Mouse (Mus musculus): ENCODE results near the gene Trub1.

Gene Trub1

GRCm38 (mm10) chr19:57442936-57443657 is 9.6 kb upstream of the Trub1 start:
- DNase-seq: no peak

- no peak for DNase-seq
Measured at GRCm38 (mm10) chr19:57445049-57445448, 7.7 kb upstream of the Trub1 start.

DNA sequence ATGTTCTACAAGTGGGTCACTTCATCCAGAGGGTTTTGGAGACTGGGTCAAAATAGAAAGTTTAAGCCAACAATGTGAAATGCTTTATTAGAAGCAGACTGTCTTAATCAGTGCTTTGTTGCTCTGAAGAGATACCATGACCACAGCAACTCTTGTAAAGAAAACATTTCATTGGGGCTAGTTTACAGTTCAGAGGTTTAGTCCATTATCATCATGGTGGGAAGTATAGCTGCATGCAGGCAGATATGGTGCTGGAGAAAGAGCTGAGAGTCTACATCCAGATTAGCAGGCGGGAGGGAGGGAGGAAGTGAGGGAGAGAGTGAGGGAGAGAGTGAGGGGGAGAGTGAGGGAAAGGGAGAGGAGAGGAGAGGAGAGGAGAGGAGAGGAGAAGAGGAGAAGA is 1.9 kb upstream of the Trub1 start:
- no peak for DNase-seq

GRCm38 (mm10) chr19:57451762-57452161 is 950 bp upstream of the Trub1 start:
- DNase-seq: no peak

GRCm38 (mm10) chr19:57453218-57453600 is 497 bp downstream of the Trub1 start:
- DNase-seq: no peak

DNA sequence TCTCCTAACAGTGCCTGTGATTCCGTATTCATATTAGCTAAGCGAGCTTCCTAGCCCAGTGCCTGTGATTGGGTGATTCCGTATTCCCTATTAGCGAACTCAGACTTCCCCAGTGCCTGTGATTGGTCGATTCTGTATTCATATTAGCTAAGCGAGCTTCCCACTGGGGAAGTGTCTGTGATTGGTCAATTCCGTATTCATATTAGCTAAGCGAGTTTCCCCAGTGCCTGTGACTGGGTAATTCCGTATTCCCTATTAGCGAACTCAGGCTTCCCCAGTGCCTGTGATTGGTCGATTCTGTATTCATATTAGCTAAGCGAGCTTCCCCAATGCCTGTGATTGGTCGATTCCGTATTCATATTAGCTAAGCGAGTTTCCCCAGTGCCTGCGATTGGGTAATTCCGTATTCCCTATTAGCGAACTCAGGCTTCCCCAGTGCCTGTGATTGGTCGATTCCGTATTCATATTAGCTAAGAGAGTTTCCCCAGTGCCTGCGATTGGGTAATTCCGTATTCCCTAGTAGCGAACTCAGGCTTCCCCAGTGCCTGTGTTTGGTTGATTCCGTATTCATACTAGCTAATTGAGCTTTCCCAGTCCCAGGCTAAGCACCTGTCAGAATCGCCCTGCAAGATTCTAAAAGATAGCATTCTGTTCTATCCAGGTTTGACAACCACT is 2.7 kb downstream of the Trub1 start:
- DNase-seq: no peak

DNA sequence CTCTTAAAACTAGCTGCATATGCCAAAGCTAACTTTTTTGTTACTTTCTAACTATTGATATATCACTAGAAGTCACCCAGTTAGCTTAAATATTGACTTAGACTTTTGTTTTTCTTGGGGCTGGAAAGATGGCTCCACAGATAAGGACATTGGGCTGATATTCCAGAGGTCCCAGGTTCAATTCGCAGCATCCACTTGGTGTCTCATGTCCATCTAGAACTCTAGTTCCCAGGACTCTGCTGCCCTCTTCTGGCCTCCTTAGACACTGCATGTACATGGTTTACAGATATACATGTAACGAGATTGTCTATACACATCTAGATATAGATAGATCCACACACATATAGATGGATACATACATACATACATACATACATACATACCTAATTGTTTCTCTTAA is 4.4 kb downstream of the Trub1 start:
- DNase-seq: peak; percentile 37 to 41

DNA sequence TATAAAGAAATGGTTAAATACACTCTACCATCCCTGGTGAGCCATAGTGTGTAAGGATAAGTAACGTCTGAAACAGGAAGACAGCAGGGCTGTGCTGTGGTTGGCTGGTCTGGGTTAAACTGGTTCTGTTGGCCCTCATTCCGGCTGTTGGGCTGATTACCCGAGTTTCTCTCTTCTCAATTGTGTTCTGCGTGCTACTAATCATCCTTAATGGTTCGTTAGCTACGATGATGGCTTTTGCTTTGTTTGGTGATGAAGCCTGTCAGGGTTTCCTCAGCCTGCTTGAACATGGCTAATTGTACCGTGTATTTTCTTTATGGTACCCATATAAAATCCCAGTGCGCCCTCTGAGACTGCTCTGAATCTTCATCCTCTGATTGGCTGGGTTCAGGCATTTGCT is 11.0 kb downstream of the Trub1 start:
- DNase-seq: no peak

DNA sequence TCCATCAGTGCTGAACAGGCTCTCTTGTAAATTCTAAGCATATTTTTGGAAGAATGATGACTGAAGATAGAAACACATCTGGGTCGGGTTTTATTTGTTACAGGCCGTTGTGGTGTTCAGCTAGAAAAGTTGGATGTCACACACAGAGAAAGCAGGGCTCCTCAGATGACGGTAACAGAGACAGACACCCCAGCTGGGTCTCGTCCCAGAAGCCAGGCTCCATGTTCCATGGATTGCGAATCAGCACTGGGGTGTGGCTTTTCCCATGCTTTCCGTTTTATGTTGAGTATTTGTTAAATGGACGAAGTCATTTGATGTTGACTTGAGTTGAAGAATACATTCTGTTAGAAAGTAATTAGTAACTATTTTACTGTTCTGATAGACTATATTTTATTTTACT is 13.0 kb downstream of the Trub1 start:
- DNase-seq: no peak

DNA sequence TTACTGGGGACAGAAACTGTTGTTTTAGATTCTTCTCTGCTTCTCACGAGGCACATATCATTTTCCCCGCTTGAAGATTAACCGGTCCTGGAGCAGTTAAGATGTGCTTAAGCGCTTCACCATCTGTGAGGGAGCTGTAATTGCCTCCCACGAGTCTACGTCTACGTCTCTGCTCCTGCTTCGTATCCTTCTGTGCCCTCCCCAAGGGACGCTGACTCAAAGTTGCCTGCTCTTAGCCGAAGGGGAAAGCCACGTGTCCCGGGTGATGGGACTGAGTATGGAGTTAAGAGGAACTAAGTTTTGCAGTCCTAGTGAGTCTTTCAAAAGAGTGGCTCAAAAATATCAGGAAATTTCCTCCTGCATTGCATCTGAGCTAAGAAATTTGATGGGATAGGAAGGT is 18.3 kb downstream of the Trub1 start:
- DNase-seq: no peak

GRCm38 (mm10) chr19:57472169-57472568 is 19.5 kb downstream of the Trub1 start:
- no peak for DNase-seq

- DNase-seq: no peak
Measured at GRCm38 (mm10) chr19:57473301-57473700, 20.6 kb downstream of the Trub1 start.

GRCm38 (mm10) chr19:57475298-57475697 is 22.6 kb downstream of the Trub1 start:
- DNase-seq: no peak

- DNase-seq: no peak
Measured at GRCm38 (mm10) chr19:57477310-57477709, 24.6 kb downstream of the Trub1 start.

DNA sequence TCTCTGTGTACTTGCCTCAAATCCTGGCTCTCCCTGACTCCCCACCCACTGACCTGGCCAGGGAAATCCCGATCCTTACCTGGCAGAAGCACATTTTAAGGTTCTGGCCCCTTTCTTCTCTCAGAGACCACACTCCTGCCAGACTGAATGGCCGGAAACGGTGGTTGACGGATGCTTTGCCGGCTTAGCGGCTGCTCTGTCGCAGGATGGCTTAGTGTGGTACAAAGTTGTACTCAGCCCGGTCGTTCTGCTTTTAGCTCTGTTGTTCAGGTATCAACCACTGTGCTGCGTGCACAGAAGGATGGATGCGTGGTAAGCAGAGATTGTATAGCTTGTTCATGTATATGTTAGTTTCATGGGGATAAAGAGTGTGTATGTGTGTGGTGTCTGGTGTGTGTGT is 25.3 kb downstream of the Trub1 start:
- no peak for DNase-seq

DNA sequence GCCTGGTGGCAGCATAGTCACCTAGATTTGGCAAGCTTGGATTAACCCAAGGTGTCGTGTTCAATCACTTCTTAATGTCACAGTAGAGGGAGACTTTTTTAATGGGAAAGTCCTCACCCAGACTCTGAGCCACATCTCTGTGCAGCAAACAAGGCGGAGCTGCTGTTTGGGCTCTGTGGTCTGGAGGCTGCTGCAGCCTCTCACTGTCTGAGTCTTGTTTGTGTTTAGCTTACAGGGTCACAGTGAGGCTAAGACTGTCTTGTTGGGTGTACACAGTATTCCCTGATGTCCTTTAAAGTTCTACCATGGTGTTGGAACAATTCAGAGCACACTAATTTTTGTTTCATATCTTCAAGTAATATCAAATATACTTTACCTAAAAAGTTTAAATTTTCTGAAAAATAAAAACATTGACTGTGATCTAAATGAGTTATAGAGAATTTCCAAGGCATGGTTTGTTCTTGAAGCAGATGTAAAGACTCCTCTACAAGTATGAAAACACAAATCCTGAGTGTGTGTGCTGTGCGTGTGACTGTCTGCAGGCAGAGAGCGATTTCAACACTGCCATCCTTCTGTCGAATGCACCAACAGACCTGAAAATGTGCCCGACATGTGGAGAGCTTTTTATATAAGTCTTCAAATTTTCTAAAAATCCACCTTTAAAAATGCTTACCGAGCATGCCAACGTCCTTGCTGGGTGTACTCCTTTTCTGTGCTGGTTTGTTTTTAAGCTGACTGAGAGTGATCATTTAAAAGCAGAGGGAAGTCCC is 27.4 kb downstream of the Trub1 start:
- DNase-seq: no peak

DNA sequence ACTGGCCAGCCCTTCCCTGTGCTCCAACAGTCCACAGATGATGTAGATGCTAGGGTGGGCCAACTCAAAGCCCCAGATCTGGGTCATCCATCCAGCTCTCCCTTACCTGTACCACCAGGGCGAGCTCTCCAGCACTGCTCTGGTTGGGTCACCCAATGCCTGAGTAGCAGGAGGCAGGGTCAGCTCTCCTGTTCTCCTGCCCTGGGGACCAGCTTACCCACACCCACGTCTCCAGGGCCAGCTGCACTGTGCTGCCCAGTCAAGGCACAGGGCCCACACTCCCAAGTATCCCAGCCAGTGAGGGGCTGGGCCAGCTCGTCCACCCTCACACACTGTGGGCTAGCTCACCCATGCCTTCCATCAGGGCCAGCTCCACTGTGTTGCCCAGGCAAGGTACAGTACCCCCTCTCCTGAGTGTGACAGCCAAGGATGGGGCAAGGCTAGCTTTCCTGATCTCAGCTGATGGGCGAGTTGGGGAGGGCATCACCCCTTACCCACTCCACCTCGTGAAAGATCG is 29.1 kb downstream of the Trub1 start:
- no peak for DNase-seq

DNA sequence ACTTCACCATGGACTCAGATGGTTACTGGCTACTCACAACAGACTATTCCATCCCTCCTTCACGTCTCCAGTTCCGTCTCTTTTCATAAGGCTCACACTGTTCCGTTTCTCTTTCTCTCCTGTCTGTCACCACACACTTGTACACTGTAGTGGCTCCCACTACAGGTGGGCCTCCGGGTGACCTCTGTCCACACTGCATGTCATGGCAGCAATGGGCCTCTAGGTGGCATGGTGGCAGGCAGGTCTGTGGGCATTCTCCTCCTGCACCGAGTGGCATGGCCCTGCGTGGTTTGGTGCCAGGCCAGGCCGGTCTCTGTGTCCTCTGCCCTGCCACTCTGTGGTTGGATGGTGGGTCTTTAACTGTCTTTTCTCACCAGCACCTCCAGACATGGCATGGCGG is 30.1 kb downstream of the Trub1 start:
- peak; percentile 43 to 48 for DNase-seq

DNA sequence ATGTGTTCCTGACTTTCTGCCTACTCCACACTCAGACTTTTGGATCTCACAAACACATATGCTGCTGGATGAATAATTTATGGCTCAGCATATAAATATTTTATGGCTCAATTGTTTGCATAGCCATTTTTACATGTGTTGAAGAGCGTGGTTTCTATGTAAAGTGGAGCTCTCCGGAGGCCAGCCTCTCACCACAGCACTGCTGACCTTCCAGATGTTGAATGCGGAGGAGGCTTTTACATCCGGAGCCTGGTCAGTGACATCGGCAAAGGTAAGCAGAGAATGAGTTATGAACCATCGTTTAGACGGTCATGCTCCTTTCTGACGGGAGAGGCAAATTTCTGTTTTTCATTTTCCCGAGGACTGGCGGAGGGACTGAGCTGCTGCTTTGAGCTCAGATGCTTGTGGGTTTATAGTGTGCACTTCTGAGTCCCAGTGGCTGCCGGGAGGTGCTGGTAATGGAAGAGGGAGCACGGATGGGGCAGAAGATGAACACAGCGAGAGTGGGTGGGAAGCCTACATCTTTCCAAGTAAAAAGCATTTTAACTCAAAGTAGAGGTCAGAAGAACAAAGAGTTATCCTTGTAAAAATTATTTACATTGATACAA is 34.4 kb downstream of the Trub1 start:
- DNase-seq: no peak

DNA sequence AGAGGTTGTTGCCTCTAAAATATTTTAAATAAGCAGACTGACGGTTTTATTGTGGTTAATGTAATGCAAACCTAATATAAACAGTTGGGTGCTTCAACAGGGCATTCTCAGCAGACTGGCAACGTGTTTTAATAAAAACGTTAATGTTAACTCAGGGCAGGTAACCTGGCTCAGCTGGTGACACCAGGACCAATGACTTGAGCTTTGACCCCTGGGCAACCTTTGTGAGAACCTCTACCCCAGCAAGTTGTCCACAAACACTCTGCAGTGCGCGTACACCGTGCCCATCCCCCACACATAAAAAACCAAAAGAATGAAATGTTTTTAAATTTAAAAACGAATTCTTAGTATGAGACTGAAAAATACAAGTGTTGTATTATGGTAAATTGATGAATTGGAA is 36.8 kb downstream of the Trub1 start:
- DNase-seq: no peak

GRCm38 (mm10) chr19:57491030-57491429 is 38.3 kb downstream of the Trub1 start:
- no peak for DNase-seq

GRCm38 (mm10) chr19:57494020-57494419 is 41.3 kb downstream of the Trub1 start:
- no peak for DNase-seq

DNA sequence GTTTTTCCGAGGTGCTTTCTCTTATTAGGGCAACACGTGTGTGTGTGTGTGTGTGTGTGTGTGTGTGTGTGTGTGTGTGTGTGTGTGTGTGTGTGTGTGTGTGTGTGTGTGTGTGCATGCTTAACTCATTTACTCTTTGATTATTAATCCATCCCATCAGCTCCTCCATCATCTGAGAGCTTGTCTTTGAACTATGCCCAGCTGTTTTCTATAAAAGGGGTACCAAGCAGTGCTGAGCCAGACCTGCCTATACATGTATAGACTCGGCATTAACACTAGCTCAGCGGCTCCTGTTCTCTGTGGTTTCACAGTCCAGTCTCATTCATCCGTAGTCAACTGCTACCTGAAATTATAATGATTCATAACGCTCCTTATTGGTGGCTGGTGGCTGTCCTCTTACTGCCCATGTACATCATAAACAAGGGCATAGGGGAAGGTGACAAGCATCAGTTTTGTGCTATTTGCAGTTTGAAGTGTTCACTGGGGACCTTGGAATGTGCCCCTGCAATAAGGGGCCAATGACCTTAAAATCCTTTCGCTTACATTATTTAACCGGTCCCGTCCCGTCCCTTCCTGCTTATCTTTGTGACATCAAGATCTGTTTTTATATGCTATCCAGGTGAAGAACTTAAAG is 45.5 kb downstream of the Trub1 start:
- no peak for DNase-seq

Data from cerebellum, adult 18-20 months (tissue).